Mouse (Mus musculus) hindbrain, embryonic 13.5 days (tissue): ENCODE measurements around the gene Polm. TPM values are rescaled to one million over a fixed set of nuclear protein-coding genes. Genes with fewer than 3 reads are reported as not detected.

Experiments
- ATAC-seq: fragments of 200-750 bp; cut with Nextera tagmentation; 2 replicates; pipeline ENCODE4 v1.8.0; 2017; ENCODE audit warnings: moderate TSS enrichment; ENCODE audit not compliant: low FRiP score
- H3K27ac ChIP-seq: fragments of 300-500 bp; sonication (generic); 2 replicates; pipeline ENCODE4 v1.5.1; 2015; ENCODE audit warnings: inconsistent platforms, mild to moderate bottlenecking, moderate library complexity
- H3K27me3 ChIP-seq: fragments of 300-500 bp; sonication (generic); 2 replicates; pipeline ENCODE4 v1.6.1; 2015; ENCODE audit warnings: mild to moderate bottlenecking, inconsistent platforms
- H3K36me3 ChIP-seq: fragments of 300-500 bp; sonication (generic); 2 replicates; pipeline ENCODE4 v1.6.1; 2015; ENCODE audit warnings: mild to moderate bottlenecking, inconsistent platforms
- H3K4me1 ChIP-seq: fragments of 300-500 bp; sonication (generic); replicated peaks from 2 replicates; pipeline ENCODE4 v1.6.1; 2015; ENCODE audit warnings: inconsistent platforms
- H3K4me2 ChIP-seq: fragments of 300-500 bp; sonication (generic); 2 replicates; pipeline ENCODE4 v1.6.1; 2015; ENCODE audit warnings: inconsistent platforms, mild to moderate bottlenecking, moderate library complexity
- H3K4me3 ChIP-seq: fragments of 300-500 bp; sonication (generic); 2 replicates; pipeline ENCODE4 v1.5.1; 2015; ENCODE audit warnings: mild to moderate bottlenecking, inconsistent platforms
- H3K9ac ChIP-seq: fragments of 300-500 bp; sonication (generic); 2 replicates; pipeline ENCODE4 v1.6.1; 2015; ENCODE audit warnings: mild to moderate bottlenecking, inconsistent platforms
- H3K9me3 ChIP-seq: fragments of 300-500 bp; sonication (generic); 2 replicates; pipeline ENCODE4 v1.6.1; 2016; ENCODE audit warnings: inconsistent platforms
- WGBS: fragments of 180-500 bp; shearing (Covaris S2); methylation state at CpG from one replicate; pipeline ENCODE4 v1.1.7; 2015; 5-methylcytosine and 5-hydroxymethylcytosine counted together
- polyA plus RNA-seq: library from polyadenylated mRNA; unstranded; fragments of >200 nt; fragmentation: Nextera tagmentation; extraction: Ambion mirVana; gene quantifications from 2 replicates; pipeline ENCODE4 v1.2.1, GENCODE M21; 2015

Gene Polm
- polyA plus RNA-seq, 1 experiment from 2014 or later, result 5.3 TPM

- H3K9ac ChIP-seq, result no peak overlapping the region
- peaks cover 29% of the 10 kb centered on the region for H3K4me1 ChIP-seq
- H3K4me3 ChIP-seq, result no peak overlapping the region
- H3K27me3 ChIP-seq, result no peaks in the 10 kb centered on the region
- no peaks in the 10 kb centered on the region for H3K9me3 ChIP-seq
- H3K4me2 ChIP-seq, result no peak overlapping the region
- no peak overlapping the region for H3K27ac ChIP-seq
- no peak for ATAC-seq
- H3K36me3 ChIP-seq, result peaks cover 12% of the 10 kb centered on the region; the same call in 1 of the 2 replicates
Observed at GRCm38 (mm10) chr11:5785732-5786131, 52.1 kb downstream of the Polm start.

- Histone ChIP-seq H3K9me3 (no peaks in the 10 kb centered on the region), H3K4me2 (no peak overlapping the region), H3K9ac (no peak overlapping the region), H3K27me3 (no peaks in the 10 kb centered on the region), H3K36me3 (peaks cover 19% of the 10 kb centered on the region), H3K4me3 (no peak overlapping the region), H3K4me1 (peaks cover 4% of the 10 kb centered on the region), H3K27ac (no peak overlapping the region)
- WGBS, result 78% methylated on average over 8 of the region's 8 CpGs
- ATAC-seq, result no peak
Observed at GRCm38 (mm10) chr11:5782199-5782944, 55.4 kb downstream of the Polm start.

- no peak for ATAC-seq
- Histone ChIP-seq H3K9ac (no peak overlapping the region), H3K27me3 (no peaks in the 10 kb centered on the region), H3K4me3 (no peak overlapping the region), H3K36me3 (peaks cover 19% of the 10 kb centered on the region), H3K4me1 (no peaks in the 10 kb centered on the region), H3K27ac (no peak overlapping the region), H3K9me3 (no peaks in the 10 kb centered on the region), H3K4me2 (no peak overlapping the region)
- WGBS, result 89% methylated on average over 6 of the region's 6 CpGs
Observed at GRCm38 (mm10) chr11:5780035-5780499, 57.7 kb downstream of the Polm start.

GRCm38 (mm10) chr11:5778481-5778880 lies 59.3 kb downstream of the Polm start:
- ATAC-seq, result no peak
- Histone ChIP-seq H3K4me1 (no peaks in the 10 kb centered on the region), H3K4me3 (no peak overlapping the region), H3K27me3 (no peaks in the 10 kb centered on the region), H3K36me3 (peaks cover 19% of the 10 kb centered on the region), H3K4me2 (no peak overlapping the region), H3K9me3 (no peaks in the 10 kb centered on the region), H3K9ac (no peak overlapping the region), H3K27ac (no peak overlapping the region)
- 74% methylated on average over 2 of the region's 2 CpGs for WGBS

Other genes with a start within 250 kb of the Polm start
- 171 and 172 TPM in 2 replicates for gene Mrps24, start 122.3 kb downstream of the Polm start, polyA plus RNA-seq
- gene Urgcp, start 75.6 kb downstream of the Polm start, polyA plus RNA-seq, result 29.0 and 30.1 TPM in 2 replicates
- 142 and 149 TPM in 2 replicates for gene Dbnl, start 49.5 kb downstream of the Polm start, polyA plus RNA-seq
- gene Pgam2, start 34.3 kb downstream of the Polm start, polyA plus RNA-seq, result 3.4 and 4.3 TPM in 2 replicates
- 21.9 and 24.5 TPM in 2 replicates for gene Aebp1, start 23.9 kb upstream of the Polm start, polyA plus RNA-seq
- gene Pold2, start 40.3 kb upstream of the Polm start, polyA plus RNA-seq, result 54.3 and 57.0 TPM in 2 replicates
- 1.9 and 2.7 TPM in 2 replicates for gene Myl7, start 60.8 kb upstream of the Polm start, polyA plus RNA-seq
- gene Gck, start 112.1 kb upstream of the Polm start, polyA plus RNA-seq, result 4.2 and 6.1 TPM in 2 replicates
- gene Ykt6, start 117.7 kb upstream of the Polm start, polyA plus RNA-seq, result 76.0 and 78.1 TPM in 2 replicates
- 63.1 and 65.8 TPM in 2 replicates for gene Camk2b, start 228.3 kb upstream of the Polm start, polyA plus RNA-seq